Mouse (Mus musculus): ENCODE data around the gene Bmp15. TPM values are rescaled to one million over a fixed set of nuclear protein-coding genes. Genes with fewer than 3 reads are reported as not detected.

The Bmp15 gene
- 0.06 and 0.26 TPM in 2 replicates for polyA plus RNA-seq (2015; fragmentation: Nextera tagmentation; extraction: Ambion mirVana)

- Histone ChIP-seq H3K4me2 (no peak within 1 kb of the TSS), H3K36me3 (no peaks in the 10 kb centered on the region), H3K27me3 (no peaks in the 10 kb centered on the region), H3K4me3 (no peak within 1 kb of the TSS), H3K4me1 (replicated peaks) (no peaks in the 10 kb centered on the region), H3K27ac (no peak within 1 kb of the TSS), H3K9ac (no peak within 1 kb of the TSS), H3K9me3 (no peaks in the 10 kb centered on the region)
- no peak for ATAC-seq (ENCODE audit: low FRiP score)
- 85% methylated on average over 3 of the region's 3 CpGs for WGBS
Observed at GRCm38 (mm10) chrX:6320621-6321020, at the start of gene Bmp15. TSS of gene Bmp15 (minus strand) at chrX:6320721.

GRCm38 (mm10) chrX:6368822-6369221, 48.3 kb upstream of the Bmp15 start:
- no peak for ATAC-seq (ENCODE audit: low FRiP score)
- no peak overlapping the region for H3K9ac ChIP-seq
- 83% methylated on average over 1 of the region's 1 CpGs for WGBS
- no peak overlapping the region for H3K4me3 ChIP-seq
- no peaks in the 10 kb centered on the region for H3K9me3 ChIP-seq
- H3K4me1 ChIP-seq (replicated peaks): no peaks in the 10 kb centered on the region
- no peaks in the 10 kb centered on the region for H3K27me3 ChIP-seq
- no peaks in the 10 kb centered on the region for H3K36me3 ChIP-seq
- H3K4me2 ChIP-seq: no peak overlapping the region
- no peak overlapping the region for H3K27ac ChIP-seq

GRCm38 (mm10) chrX:6357503-6358114, 37.1 kb upstream of the Bmp15 start:
- H3K9me3 ChIP-seq: no peaks in the 10 kb centered on the region
- no peaks in the 10 kb centered on the region for H3K4me1 ChIP-seq (replicated peaks)
- no peak for ATAC-seq (ENCODE audit: low FRiP score)
- no peak overlapping the region for H3K9ac ChIP-seq
- no peak overlapping the region for H3K27ac ChIP-seq
- no peak overlapping the region for H3K4me2 ChIP-seq
- H3K4me3 ChIP-seq: no peak overlapping the region
- H3K36me3 ChIP-seq: no peaks in the 10 kb centered on the region
- WGBS: 71% methylated on average over 6 of the region's 6 CpGs
- H3K27me3 ChIP-seq: no peaks in the 10 kb centered on the region

GRCm38 (mm10) chrX:6356876-6357275, 36.4 kb upstream of the Bmp15 start:
- no peaks in the 10 kb centered on the region for H3K9me3 ChIP-seq
- H3K27ac ChIP-seq: no peak overlapping the region
- ATAC-seq (ENCODE audit: low FRiP score): no peak
- no peak overlapping the region for H3K4me2 ChIP-seq
- 83% methylated on average over 3 of the region's 3 CpGs for WGBS
- H3K27me3 ChIP-seq: no peaks in the 10 kb centered on the region
- no peak overlapping the region for H3K9ac ChIP-seq
- no peak overlapping the region for H3K4me3 ChIP-seq
- H3K36me3 ChIP-seq: no peaks in the 10 kb centered on the region
- no peaks in the 10 kb centered on the region for H3K4me1 ChIP-seq (replicated peaks)

GRCm38 (mm10) chrX:6345273-6345959, 24.9 kb upstream of the Bmp15 start:
- Histone ChIP-seq H3K27ac (no peak overlapping the region), H3K9ac (no peak overlapping the region), H3K4me1 (replicated peaks) (no peaks in the 10 kb centered on the region), H3K4me3 (no peak overlapping the region), H3K27me3 (no peaks in the 10 kb centered on the region), H3K36me3 (no peaks in the 10 kb centered on the region), H3K4me2 (no peak overlapping the region), H3K9me3 (no peaks in the 10 kb centered on the region)
- ATAC-seq (ENCODE audit: low FRiP score): no peak
- WGBS: 71% methylated on average over 1 of the region's 1 CpGs

GRCm38 (mm10) chrX:6324056-6324455, 3.5 kb upstream of the Bmp15 start:
- ATAC-seq (ENCODE audit: low FRiP score): no peak
- no peaks in the 10 kb centered on the region for H3K27me3 ChIP-seq
- WGBS: 37% methylated on average over 1 of the region's 1 CpGs

GRCm38 (mm10) chrX:6317747-6318146, 2.8 kb downstream of the Bmp15 start:
- Histone ChIP-seq H3K27ac (no peak overlapping the region), H3K36me3 (no peaks in the 10 kb centered on the region), H3K4me3 (no peak overlapping the region), H3K4me1 (replicated peaks) (no peaks in the 10 kb centered on the region), H3K27me3 (no peaks in the 10 kb centered on the region), H3K9ac (no peak overlapping the region), H3K4me2 (no peak overlapping the region), H3K9me3 (no peaks in the 10 kb centered on the region)
- 88% methylated on average over 1 of the region's 1 CpGs for WGBS
- ATAC-seq (ENCODE audit: low FRiP score): no peak

More at GRCm38 (mm10) chrX:6324056-6324455, 3.5 kb upstream of the Bmp15 start:
- no peak overlapping the region for H3K9ac ChIP-seq
- H3K9me3 ChIP-seq: no peaks in the 10 kb centered on the region
- H3K4me2 ChIP-seq: no peak overlapping the region
- H3K27ac ChIP-seq: no peak overlapping the region
- no peak overlapping the region for H3K4me3 ChIP-seq
- no peaks in the 10 kb centered on the region for H3K4me1 ChIP-seq (replicated peaks)
- H3K36me3 ChIP-seq: no peaks in the 10 kb centered on the region

Other genes with a start within 250 kb of the Bmp15 start
- gene AU022751, start 237.3 kb downstream of the Bmp15 start, polyA plus RNA-seq (2015; fragmentation: Nextera tagmentation; extraction: Ambion mirVana): 0.14 TPM in 1 of 2 replicates, not detected in the other
- gene Nudt10, start 147.7 kb downstream of the Bmp15 start, polyA plus RNA-seq (2015; fragmentation: Nextera tagmentation; extraction: Ambion mirVana): 50.1 and 53.7 TPM in 2 replicates
- gene Shroom4, start 79.1 kb upstream of the Bmp15 start, polyA plus RNA-seq (2015; fragmentation: Nextera tagmentation; extraction: Ambion mirVana): 1.4 and 2.4 TPM in 2 replicates

All from hindbrain, embryonic 13.5 days (tissue).